Mouse (Mus musculus): ENCODE measurements at regions not wholly inside any gene's neighbourhood (a gene's known extent, or its start where the extent isn't known, plus 50 kb on each side); places are given as distances from the start of the nearest gene placed in this dataset.
A peak's percentile ranks its signal among the peaks of the same experiment; 100 is the strongest.

- Histone ChIP-seq H3K4me1 (ENCODE audit: insufficient read depth, low read length) (no peaks in the 10 kb centered on the region), H3K4me3 (ENCODE audit: low read depth, low read length) (no peak overlapping the region), H3K9me3 (ENCODE audit: low read length) (no peaks in the 10 kb centered on the region), H3K4me2 (ENCODE audit: low read depth, low read length, poor library complexity, severe bottlenecking) (no peak overlapping the region), H3K27me3 (ENCODE audit: insufficient read depth, low read length) (no peaks in the 10 kb centered on the region), H3K36me3 (ENCODE audit: insufficient read depth, low read length) (no peaks in the 10 kb centered on the region), H3K27ac (ENCODE audit: low read depth, low read length) (no peak overlapping the region), H3K9ac (replicated peaks; ENCODE audit: low read length, poor library complexity, severe bottlenecking) (no peak overlapping the region)
- DNase-seq (ENCODE audit: low spot score) (peak; percentile 61), ATAC-seq (ENCODE audit: low FRiP score) (0 out of 2 replicates have a peak, but pooled peaks have one; percentile 44)
- TF ChIP-seq CTCF (IDR thresholded peaks at IDR 0.05), result no peak
- 54% methylated on average over 2 of the region's 2 CpGs for WGBS
Observed at GRCm38 (mm10) chr4:22565959-22566358, 77.8 kb upstream of the Pou3f2 start.

- Histone ChIP-seq H3K4me3 (ENCODE audit: low read depth, low read length) (no peak overlapping the region), H3K27me3 (ENCODE audit: insufficient read depth, low read length) (no peaks in the 10 kb centered on the region), H3K4me1 (ENCODE audit: insufficient read depth, low read length) (no peaks in the 10 kb centered on the region), H3K9me3 (ENCODE audit: low read length) (no peaks in the 10 kb centered on the region), H3K36me3 (ENCODE audit: insufficient read depth, low read length) (no peaks in the 10 kb centered on the region), H3K9ac (replicated peaks; ENCODE audit: low read length, poor library complexity, severe bottlenecking) (no peak overlapping the region), H3K27ac (ENCODE audit: low read depth, low read length) (no peak overlapping the region), H3K4me2 (ENCODE audit: low read depth, low read length, poor library complexity, severe bottlenecking) (no peak overlapping the region)
- no peak for ATAC-seq (ENCODE audit: low FRiP score)
- 46% methylated on average over 10 of the region's 10 CpGs for WGBS
- no peak for TF ChIP-seq CTCF (IDR thresholded peaks at IDR 0.05)
- DNase-seq (ENCODE audit: low spot score), result peak; percentile 76
Observed at GRCm38 (mm10) chr4:22564532-22564931, 76.4 kb upstream of the Pou3f2 start.
